Comparison of ENCODE assay signal across 9 mouse cellular contexts in genomic region chr16:38711245-38711644, GRCm38 (mm10). TPM values are rescaled to one million over a fixed set of nuclear protein-coding genes. Genes with fewer than 3 reads are reported as not detected.
DNase-seq lines count a peak whose midpoint lies in the region; ATAC-seq and TF ChIP-seq lines count a peak whose summit lies in the region.
"Had no signal": no experiment of that assay in that cellular context is flagged by ENCODE, and none has a peak within 500 bp of the region (broad histone marks: within the 10 kb centered on the region; RNA-seq: fewer than 3 reads in every experiment).

No protein-coding gene starts in this region.

- H3K4me2 ChIP-seq in kidney, embryonic 14.5 days (replicated peaks; ENCODE audit: low read depth, low read length), result peak overlapping the region; percentile 76; the same call in 1 of the 2 replicates
- peak overlapping the region; percentile 20; the same call in 1 of the 2 replicates for H3K4me2 ChIP-seq in embryonic facial prominence, embryonic 11.5 days (ENCODE audit: low read depth, low read length)
- H3K4me2 ChIP-seq in intestine, embryonic 16.5 days (ENCODE audit: low read depth, low read length), result peak overlapping the region; percentile 83
- H3K4me2 ChIP-seq in midbrain, postnatal 0 days (ENCODE audit: low read depth, low read length, poor library complexity, severe bottlenecking), result peak overlapping the region; percentile 95

- H3K4me3 ChIP-seq in kidney, embryonic 14.5 days (ENCODE audit: low read length), result peak overlapping the region; percentile 62; the same call in 1 of the 2 replicates
- H3K4me3 ChIP-seq in embryonic facial prominence, embryonic 11.5 days (ENCODE audit: low read depth, low read length), result no peak overlapping the region
- H3K4me3 ChIP-seq in intestine, embryonic 16.5 days (ENCODE audit: low read length), result peak overlapping the region; percentile 78
- peak overlapping the region; percentile 65; the same call in 1 of the 2 replicates for H3K4me3 ChIP-seq in midbrain, postnatal 0 days (ENCODE audit: low read depth, low read length)

- DNase-seq in kidney, postnatal 36 days, result no peak
- no peak for DNase-seq in embryonic facial prominence, embryonic 11.5 days (ENCODE audit: low spot score)
- no peak for DNase-seq in midbrain, postnatal 0 days (ENCODE audit: low spot score)
- no peak for DNase-seq in thymus, postnatal 14 days
- no peak for DNase-seq in cerebellum, postnatal 10 days
- DNase-seq in ovary, postnatal 10 days (ENCODE audit: low spot score), result no peak

- H3K9ac ChIP-seq in kidney, embryonic 14.5 days (ENCODE audit: low read depth, low read length), result no peak overlapping the region
- H3K9ac ChIP-seq in embryonic facial prominence, embryonic 11.5 days (replicated peaks; ENCODE audit: low read length), result no peak overlapping the region
- H3K9ac ChIP-seq in intestine, embryonic 16.5 days (ENCODE audit: low read depth, low read length), result peak overlapping the region; percentile 40; the same call in 1 of the 2 replicates
- H3K9ac ChIP-seq in midbrain, postnatal 0 days (replicated peaks; ENCODE audit: low read length, poor library complexity, severe bottlenecking), result no peak overlapping the region

- no peak for TF ChIP-seq CTCF in midbrain, postnatal 0 days (IDR thresholded peaks at IDR 0.05)

- no peaks in the 10 kb centered on the region for H3K36me3 ChIP-seq in kidney, embryonic 14.5 days (ENCODE audit: control insufficient read depth, insufficient read depth, low read length)
- H3K36me3 ChIP-seq in embryonic facial prominence, embryonic 11.5 days (replicated peaks; ENCODE audit: control insufficient read depth, insufficient read depth, low read depth, low read length), result no peaks in the 10 kb centered on the region
- H3K36me3 ChIP-seq in intestine, embryonic 16.5 days (ENCODE audit: control insufficient read depth, insufficient read depth, low read length), result no peaks in the 10 kb centered on the region
- no peaks in the 10 kb centered on the region for H3K36me3 ChIP-seq in midbrain, postnatal 0 days (ENCODE audit: insufficient read depth, low read length)

- no peaks in the 10 kb centered on the region for H3K27me3 ChIP-seq in kidney, embryonic 14.5 days (ENCODE audit: control insufficient read depth, insufficient read depth, low read length)
- H3K27me3 ChIP-seq in embryonic facial prominence, embryonic 11.5 days (ENCODE audit: control insufficient read depth, insufficient read depth, low read length), result no peaks in the 10 kb centered on the region
- no peaks in the 10 kb centered on the region for H3K27me3 ChIP-seq in intestine, embryonic 16.5 days (replicated peaks; ENCODE audit: control insufficient read depth, insufficient read depth, low read length)
- no peaks in the 10 kb centered on the region for H3K27me3 ChIP-seq in midbrain, postnatal 0 days (ENCODE audit: insufficient read depth, low read length)

- no peaks in the 10 kb centered on the region for H3K9me3 ChIP-seq in kidney, embryonic 14.5 days (ENCODE audit: control insufficient read depth, low read length)
- H3K9me3 ChIP-seq in embryonic facial prominence, embryonic 11.5 days (replicated peaks; ENCODE audit: control insufficient read depth, low read length), result no peaks in the 10 kb centered on the region
- H3K9me3 ChIP-seq in intestine, embryonic 16.5 days (ENCODE audit: control insufficient read depth, low read length), result no peaks in the 10 kb centered on the region
- no peaks in the 10 kb centered on the region for H3K9me3 ChIP-seq in midbrain, postnatal 0 days (ENCODE audit: low read length)

- WGBS in kidney, embryonic 14.5 days, result 42% methylated on average over 4 of the region's 4 CpGs
- 52% methylated on average over 4 of the region's 4 CpGs for WGBS in embryonic facial prominence, embryonic 11.5 days
- 59% methylated on average over 4 of the region's 4 CpGs for WGBS in intestine, embryonic 16.5 days
- WGBS in midbrain, postnatal 0 days, result 63% methylated on average over 4 of the region's 4 CpGs

- no peak for ATAC-seq in kidney, embryonic 14.5 days (ENCODE audit: low FRiP score, low TSS enrichment)
- ATAC-seq in embryonic facial prominence, embryonic 11.5 days (replicated peaks; ENCODE audit: insufficient number of reproducible peaks, low FRiP score, low TSS enrichment, low read depth), result no peak
- ATAC-seq in intestine, embryonic 16.5 days, result no peak
- ATAC-seq in midbrain, postnatal 0 days (ENCODE audit: low FRiP score), result no peak
- ATAC-seq: Patski had no signal

- peaks cover 10% of the 10 kb centered on the region; the same call in 1 of the 2 replicates for H3K4me1 ChIP-seq in kidney, embryonic 14.5 days (ENCODE audit: control insufficient read depth, insufficient read depth, low read length)
- peaks cover 2% of the 10 kb centered on the region; the same call in 1 of the 2 replicates for H3K4me1 ChIP-seq in embryonic facial prominence, embryonic 11.5 days (ENCODE audit: control insufficient read depth, insufficient read depth, low read length)
- peaks cover 9% of the 10 kb centered on the region; the same call in 1 of the 2 replicates for H3K4me1 ChIP-seq in intestine, embryonic 16.5 days (ENCODE audit: control insufficient read depth, insufficient read depth, low read length)
- no peaks in the 10 kb centered on the region; the same call in 1 of the 2 replicates for H3K4me1 ChIP-seq in midbrain, postnatal 0 days (ENCODE audit: insufficient read depth, low read length)

- H3K27ac ChIP-seq in kidney, embryonic 14.5 days (ENCODE audit: low read depth, low read length), result no peak overlapping the region
- no peak overlapping the region for H3K27ac ChIP-seq in embryonic facial prominence, embryonic 11.5 days (replicated peaks; ENCODE audit: low read depth, low read length)
- H3K27ac ChIP-seq in intestine, embryonic 16.5 days (ENCODE audit: low read length), result no peak overlapping the region
- no peak overlapping the region for H3K27ac ChIP-seq in midbrain, postnatal 0 days (ENCODE audit: low read depth, low read length)

RNA-seq across cellular contexts. Expression of gene Arhgap31, which starts 1.8 kb away (rescaled TPM):
- polyA plus RNA-seq in kidney, embryonic 14.5 days (2014; fragmentation: Nextera tagmentation; extraction: Ambion mirVana), result 7.3 and 10.0 TPM in 2 replicates
- 8.0 and 9.4 TPM in 2 replicates for polyA plus RNA-seq in embryonic facial prominence, embryonic 11.5 days (2014; fragmentation: Nextera tagmentation; extraction: Ambion mirVana)
- polyA plus RNA-seq in intestine, embryonic 16.5 days (2015; fragmentation: Nextera tagmentation; extraction: Ambion mirVana), result 5.7 TPM in 2 replicates
- 10.0 and 10.5 TPM in 2 replicates for total RNA-seq in midbrain, postnatal 0 days (2014; rRNA removed)
- 2.9 and 3.2 TPM in 2 replicates for polyA plus RNA-seq in midbrain, postnatal 0 days (2015; fragmentation: Nextera tagmentation; extraction: Ambion mirVana)

RNA-seq across cellular contexts. Expression of gene B4galt4, which starts 30.8 kb away (rescaled TPM):
- polyA plus RNA-seq in kidney, embryonic 14.5 days (2014; fragmentation: Nextera tagmentation; extraction: Ambion mirVana), result 24.5 and 32.7 TPM in 2 replicates
- 39.3 and 39.6 TPM in 2 replicates for polyA plus RNA-seq in embryonic facial prominence, embryonic 11.5 days (2014; fragmentation: Nextera tagmentation; extraction: Ambion mirVana)
- 21.7 and 22.0 TPM in 2 replicates for polyA plus RNA-seq in intestine, embryonic 16.5 days (2015; fragmentation: Nextera tagmentation; extraction: Ambion mirVana)
- 30.6 and 30.9 TPM in 2 replicates for total RNA-seq in midbrain, postnatal 0 days (2014; rRNA removed)
- 26.5 and 28.1 TPM in 2 replicates for polyA plus RNA-seq in midbrain, postnatal 0 days (2015; fragmentation: Nextera tagmentation; extraction: Ambion mirVana)

Comparison
In these comparisons a context has a peak if more than half of its experiments do, and no peak if none do; other contexts are left out.
1. H3K4me2 ChIP-seq: peak in every context shown above with its lines; median percentile 95 in midbrain, postnatal 0 days; 83 in intestine, embryonic 16.5 days; 76 in kidney, embryonic 14.5 days; 20 in embryonic facial prominence, embryonic 11.5 days.